Mouse (Mus musculus) midbrain, embryonic 14.5 days (tissue): ENCODE results near the gene Pfpl. TPM values are rescaled to one million over a fixed set of nuclear protein-coding genes. Genes with fewer than 3 reads are reported as not detected.

Experiments used
- ATAC-seq: fragments of 200-750 bp; cut with Nextera tagmentation; 2 replicates; pipeline ENCODE4 v1.8.0; 2017; ENCODE audit warnings: moderate number of reproducible peaks, moderate library complexity; ENCODE audit not compliant: low FRiP score, low TSS enrichment
- DNase-seq: peaks from one replicate; pipeline ENCODE4 v3.0.0-alpha.2; 2015
- H3K27ac ChIP-seq: fragments of 300-500 bp; sonication (generic); replicated peaks from 2 replicates; pipeline ENCODE4 v1.5.1; 2014; ENCODE audit warnings: mild to moderate bottlenecking, low read depth, low read length, moderate library complexity
- H3K27me3 ChIP-seq: fragments of 300-500 bp; sonication (generic); 2 replicates; pipeline ENCODE4 v1.6.1; 2014; ENCODE audit warnings: low read length, control low read depth, mixed read lengths; ENCODE audit not compliant: control insufficient read depth, insufficient read depth
- H3K36me3 ChIP-seq: fragments of 300-500 bp; sonication (generic); 2 replicates; pipeline ENCODE4 v1.6.1; 2014; ENCODE audit warnings: low read length, control low read depth; ENCODE audit not compliant: control insufficient read depth, insufficient read depth
- H3K4me1 ChIP-seq: fragments of 300-500 bp; sonication (generic); 2 replicates; pipeline ENCODE4 v1.6.1; 2014; ENCODE audit warnings: mild to moderate bottlenecking, antibody characterized with exemption, low read length, control low read depth; ENCODE audit not compliant: control insufficient read depth, insufficient read depth
- H3K4me2 ChIP-seq: fragments of 300-500 bp; sonication (generic); 2 replicates; pipeline ENCODE4 v1.6.1; 2014; ENCODE audit warnings: mild to moderate bottlenecking, low read length, moderate library complexity
- H3K4me3 ChIP-seq: fragments of 300-500 bp; sonication (generic); replicated peaks from 2 replicates; pipeline ENCODE4 v1.5.1; 2014; ENCODE audit warnings: low read depth, low read length
- H3K9ac ChIP-seq: fragments of 300-500 bp; sonication (generic); replicated peaks from 2 replicates; pipeline ENCODE4 v1.6.1; 2014; ENCODE audit warnings: mild to moderate bottlenecking, low read length, moderate library complexity
- H3K9me3 ChIP-seq: fragments of 300-500 bp; sonication (generic); 2 replicates; pipeline ENCODE4 v1.6.1; 2016; ENCODE audit warnings: low read length, control low read depth, mixed read lengths; ENCODE audit not compliant: control insufficient read depth
- WGBS: fragments of 180-500 bp; shearing (Covaris S2); extraction: QIAGEN DNeasy Blood & Tissue Kit; methylation state at CpG from one replicate; pipeline ENCODE4 v1.1.7; 2014; 5-methylcytosine and 5-hydroxymethylcytosine counted together
- polyA plus RNA-seq: library from polyadenylated mRNA; unstranded; fragments of >200 nt; fragmentation: Nextera tagmentation; extraction: Ambion mirVana; gene quantifications from 2 replicates; pipeline ENCODE4 v1.2.1, GENCODE M21; 2014

Gene Pfpl
- polyA plus RNA-seq, 1 experiment from 2014 or later: not detected

DNA sequence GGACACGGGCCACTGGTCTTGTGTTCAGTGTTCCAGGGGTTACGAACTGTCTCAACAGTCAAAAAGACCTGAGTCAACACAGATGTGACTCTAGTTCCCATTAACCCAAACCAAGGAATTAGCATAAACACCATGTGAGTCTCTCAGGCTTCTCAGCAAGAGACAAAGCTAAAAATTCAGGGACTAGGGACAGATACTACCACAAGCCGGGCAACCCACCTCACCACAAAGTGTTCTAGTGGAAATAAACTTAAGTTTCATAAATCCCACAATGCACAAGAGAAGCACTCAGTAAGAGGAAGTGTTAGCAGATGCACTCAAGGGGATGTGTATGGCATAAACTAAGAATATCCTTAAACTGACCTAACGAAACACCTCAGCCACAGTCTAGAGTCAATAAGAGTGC is 7.3 kb downstream of the Pfpl start:
- Histone ChIP-seq H3K4me3 (no peak overlapping the region), H3K9ac (no peak overlapping the region), H3K4me2 (no peak overlapping the region), H3K36me3 (no peaks in the 10 kb centered on the region), H3K27ac (no peak overlapping the region), H3K4me1 (no peaks in the 10 kb centered on the region), H3K27me3 (no peaks in the 10 kb centered on the region), H3K9me3 (no peaks in the 10 kb centered on the region)
- no peak for DNase-seq
- WGBS: 76% methylated on average over 4 of the region's 4 CpGs
- no peak for ATAC-seq

DNA sequence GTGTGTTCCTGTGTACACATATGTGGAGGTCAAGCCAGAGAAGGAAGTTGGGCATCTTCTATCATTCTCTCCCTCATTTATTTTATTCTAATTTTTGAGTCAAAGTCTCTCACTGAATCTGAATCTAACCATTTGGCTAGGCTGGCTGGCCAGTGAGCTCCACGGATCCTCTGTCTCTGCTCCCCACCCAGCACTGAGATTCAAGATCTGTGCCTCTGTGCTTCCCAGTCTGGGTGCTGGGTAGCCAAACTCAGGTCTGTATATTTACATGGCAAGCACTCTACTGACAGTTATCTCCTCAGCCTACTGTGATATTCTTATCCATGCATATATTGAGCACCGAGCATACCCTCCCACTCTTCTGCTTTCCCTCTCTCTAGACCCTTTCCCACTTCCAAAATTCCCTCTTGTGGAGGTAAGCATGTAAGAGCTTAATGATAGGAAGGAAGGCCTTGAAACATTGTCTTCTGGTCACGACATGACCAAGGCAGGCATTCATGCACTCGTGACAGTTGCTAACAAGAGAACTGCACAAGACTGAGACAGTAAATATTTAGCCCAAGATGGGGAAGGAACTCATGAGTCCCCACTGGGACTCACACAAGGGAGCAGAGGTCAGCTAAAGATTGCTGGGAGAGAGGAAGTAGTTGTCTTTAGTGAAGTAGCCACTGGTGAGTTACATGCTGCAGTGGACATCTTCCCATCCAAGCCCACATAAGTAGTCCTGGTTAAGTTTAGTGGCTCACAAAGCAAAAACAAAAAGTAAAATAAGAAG is 8.2 kb downstream of the Pfpl start:
- no peak overlapping the region for H3K9ac ChIP-seq
- H3K9me3 ChIP-seq: no peaks in the 10 kb centered on the region
- no peaks in the 10 kb centered on the region for H3K4me1 ChIP-seq
- ATAC-seq (no peak), DNase-seq (no peak)
- no peak overlapping the region for H3K27ac ChIP-seq
- H3K4me3 ChIP-seq: no peak overlapping the region
- no peak overlapping the region for H3K4me2 ChIP-seq
- 85% methylated on average over 4 of the region's 4 CpGs for WGBS
- no peaks in the 10 kb centered on the region for H3K27me3 ChIP-seq
- no peaks in the 10 kb centered on the region for H3K36me3 ChIP-seq

DNA sequence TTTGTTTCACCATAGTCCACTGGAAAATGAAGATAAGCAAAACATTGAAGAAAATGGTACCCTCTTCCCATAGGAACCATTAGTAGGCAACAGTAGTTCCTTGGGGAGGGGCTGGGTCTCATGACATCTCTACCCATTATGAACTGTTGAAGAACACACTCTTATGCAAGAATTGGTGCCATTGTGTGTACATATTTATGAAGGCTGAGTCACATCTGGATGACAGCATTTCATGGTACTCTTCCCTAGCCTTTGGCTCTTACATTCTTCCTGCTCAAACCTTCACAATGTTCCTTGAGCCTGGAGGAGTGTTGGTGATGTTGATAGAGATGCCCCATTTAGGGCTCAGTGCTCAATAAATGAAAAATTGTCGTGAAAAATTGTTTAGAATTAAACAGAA is 11.9 kb downstream of the Pfpl start:
- H3K27ac ChIP-seq: no peak overlapping the region
- no peak overlapping the region for H3K4me2 ChIP-seq
- no peak for DNase-seq
- H3K9ac ChIP-seq: no peak overlapping the region
- H3K4me3 ChIP-seq: no peak overlapping the region
- no peaks in the 10 kb centered on the region for H3K4me1 ChIP-seq
- ATAC-seq: no peak
- H3K27me3 ChIP-seq: no peaks in the 10 kb centered on the region
- no peaks in the 10 kb centered on the region for H3K36me3 ChIP-seq
- no peaks in the 10 kb centered on the region for H3K9me3 ChIP-seq
- WGBS: 49% methylated on average over 1 of the region's 1 CpGs

DNA sequence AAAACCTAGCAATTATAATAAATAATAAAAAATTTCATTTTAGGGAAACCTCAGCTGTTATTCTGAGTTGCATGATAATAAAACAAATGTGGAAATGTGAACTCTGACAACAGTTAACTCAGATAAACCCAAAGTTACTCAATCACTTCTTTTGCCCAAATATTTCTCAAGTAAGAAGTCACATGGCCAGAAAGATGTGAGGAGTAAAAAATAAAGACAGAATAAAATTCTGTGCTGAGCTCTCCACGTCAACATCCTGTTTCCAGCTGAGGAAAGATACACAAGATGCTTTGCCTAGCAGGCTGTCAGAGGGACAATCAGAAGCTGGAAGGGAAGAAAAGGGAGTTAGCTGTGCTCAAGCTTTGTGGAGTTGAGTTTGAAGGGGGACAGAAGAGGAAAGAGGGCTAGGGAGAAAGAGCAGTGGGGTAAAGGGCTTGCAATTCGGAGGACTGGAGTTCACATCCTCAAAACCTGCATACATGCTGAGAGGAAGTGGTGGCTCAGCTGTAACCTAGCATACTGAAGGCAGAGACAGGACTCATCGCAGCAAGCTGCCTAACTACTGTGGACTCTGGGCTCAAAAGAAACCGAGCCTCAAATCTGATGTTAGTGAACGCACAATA is 12.5 kb downstream of the Pfpl start:
- Histone ChIP-seq H3K4me2 (no peak overlapping the region), H3K9me3 (no peaks in the 10 kb centered on the region), H3K36me3 (no peaks in the 10 kb centered on the region), H3K4me3 (no peak overlapping the region), H3K27me3 (no peaks in the 10 kb centered on the region), H3K4me1 (no peaks in the 10 kb centered on the region), H3K27ac (no peak overlapping the region), H3K9ac (no peak overlapping the region)
- WGBS: 66% methylated on average over 5 of the region's 5 CpGs
- ATAC-seq (no peak), DNase-seq (no peak)

DNA sequence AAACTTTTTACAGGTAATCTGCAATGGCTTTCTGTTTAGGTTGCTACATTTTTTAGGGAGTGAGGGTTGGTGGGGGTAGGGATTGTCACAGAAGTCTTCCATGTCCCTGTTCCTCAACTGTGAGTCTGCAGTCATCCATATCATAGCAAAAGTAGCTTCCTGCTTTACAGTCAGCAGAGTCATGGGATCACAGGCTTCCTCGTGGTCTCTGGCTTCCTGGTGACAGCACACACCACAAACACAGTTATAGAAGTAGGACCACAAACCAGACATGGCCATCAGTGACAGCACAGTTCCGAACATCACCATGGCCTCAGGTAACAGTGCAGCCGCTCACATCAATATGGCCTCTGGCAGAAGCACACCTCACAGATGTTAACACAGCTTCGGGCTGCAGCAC is 14.9 kb downstream of the Pfpl start:
- Histone ChIP-seq H3K4me3 (no peak overlapping the region), H3K4me2 (no peak overlapping the region), H3K9ac (no peak overlapping the region), H3K9me3 (no peaks in the 10 kb centered on the region), H3K4me1 (no peaks in the 10 kb centered on the region), H3K36me3 (no peaks in the 10 kb centered on the region), H3K27ac (no peak overlapping the region), H3K27me3 (no peaks in the 10 kb centered on the region)
- DNase-seq: no peak
- WGBS: 83% methylated on average over 4 of the region's 4 CpGs
- ATAC-seq: no peak

DNA sequence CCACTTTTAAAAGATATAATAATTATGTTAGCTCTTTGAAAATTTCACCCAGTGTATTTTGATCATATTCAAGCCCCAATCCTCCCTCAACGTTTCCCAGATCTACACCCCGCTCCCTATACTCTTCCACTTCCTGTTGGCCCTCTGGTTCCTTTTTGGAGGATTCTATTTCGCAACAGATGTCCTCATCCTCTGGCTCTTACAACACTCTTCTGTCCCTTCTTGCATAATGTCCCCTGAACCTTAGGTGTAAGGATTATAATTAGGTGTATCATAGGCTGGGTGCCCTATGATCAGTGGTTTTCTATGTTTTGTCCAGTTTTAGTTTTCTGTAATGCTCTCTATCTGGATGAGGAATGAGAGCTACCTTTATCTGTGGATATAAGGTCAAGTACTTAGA is 17.3 kb downstream of the Pfpl start:
- H3K9ac ChIP-seq: no peak overlapping the region
- H3K4me1 ChIP-seq: no peaks in the 10 kb centered on the region
- no peak for ATAC-seq
- no peaks in the 10 kb centered on the region for H3K27me3 ChIP-seq
- no peak overlapping the region for H3K4me2 ChIP-seq
- no peak for DNase-seq
- H3K27ac ChIP-seq: no peak overlapping the region
- no peaks in the 10 kb centered on the region for H3K36me3 ChIP-seq
- WGBS: 93% methylated on average over 3 of the region's 3 CpGs
- no peak overlapping the region for H3K4me3 ChIP-seq
- no peaks in the 10 kb centered on the region for H3K9me3 ChIP-seq

DNA sequence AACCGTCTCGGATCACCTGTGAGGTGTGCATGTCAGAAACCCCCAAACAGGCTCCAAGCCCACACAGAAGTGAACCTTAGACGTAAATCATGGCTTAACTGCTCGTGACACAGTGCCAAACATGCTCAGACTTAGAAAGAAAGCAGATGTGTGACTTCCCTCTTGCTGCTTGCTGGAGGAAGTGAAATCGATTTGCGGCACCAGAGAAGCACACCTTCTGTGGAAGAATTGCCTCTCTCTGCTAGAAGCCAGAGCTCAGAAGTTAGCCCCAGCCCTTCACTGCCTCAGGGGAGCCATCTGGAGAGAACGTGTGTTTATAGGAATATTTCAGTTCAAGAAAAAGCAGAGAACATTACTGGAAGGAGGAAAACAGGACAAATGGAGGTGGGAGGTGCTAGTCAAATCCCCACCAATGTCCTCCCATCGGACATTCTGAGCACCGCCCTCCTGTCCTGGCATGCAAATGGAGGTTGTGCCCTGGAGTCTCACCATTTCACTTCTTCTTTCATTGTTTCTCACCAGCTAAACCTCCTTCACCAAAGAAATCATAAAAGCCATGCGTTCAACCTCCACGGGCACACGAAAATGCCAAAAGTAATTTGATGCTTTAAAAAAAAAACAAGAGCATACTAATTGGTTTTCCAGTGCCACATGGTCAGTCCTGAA is 29.8 kb downstream of the Pfpl start:
- ATAC-seq: no peak
- no peak overlapping the region for H3K4me2 ChIP-seq

DNA sequence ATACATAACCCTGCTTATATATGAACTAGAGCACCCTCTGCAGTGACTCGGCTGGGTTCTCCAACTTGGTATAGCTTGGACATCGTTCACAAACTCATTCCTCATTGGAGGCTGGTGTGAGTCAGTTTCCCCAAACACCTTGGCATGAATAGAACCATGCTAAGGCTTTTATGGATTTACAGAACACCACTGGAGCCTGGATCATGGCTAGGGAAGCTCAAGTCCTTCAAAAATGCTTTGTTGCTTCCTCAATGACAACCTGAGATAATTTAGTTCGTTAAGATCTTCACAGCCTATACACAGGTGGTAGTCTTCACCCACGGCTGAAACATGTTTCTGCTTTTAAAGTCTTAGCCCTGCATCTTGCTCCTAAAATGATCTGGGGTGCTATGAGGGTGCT is 31.8 kb downstream of the Pfpl start:
- Histone ChIP-seq H3K4me3 (no peak overlapping the region), H3K36me3 (no peaks in the 10 kb centered on the region), H3K4me1 (no peaks in the 10 kb centered on the region), H3K27me3 (no peaks in the 10 kb centered on the region), H3K4me2 (no peak overlapping the region), H3K9me3 (no peaks in the 10 kb centered on the region), H3K9ac (no peak overlapping the region), H3K27ac (no peak overlapping the region)
- ATAC-seq: no peak
- 89% methylated on average over 4 of the region's 4 CpGs for WGBS
- DNase-seq: no peak

More for the DNA sequence above, 29.8 kb downstream of the Pfpl start:
- Histone ChIP-seq H3K27ac (no peak overlapping the region), H3K4me3 (no peak overlapping the region), H3K36me3 (no peaks in the 10 kb centered on the region), H3K9ac (no peak overlapping the region), H3K9me3 (no peaks in the 10 kb centered on the region), H3K4me1 (no peaks in the 10 kb centered on the region), H3K27me3 (no peaks in the 10 kb centered on the region)
- WGBS: 88% methylated on average over 12 of the region's 12 CpGs
- no peak for DNase-seq
